Mouse (Mus musculus) ES-CJ7 (cell line): ENCODE results near the gene Adam22.

Source experiments
- DNase-seq: peaks from one replicate; pipeline ENCODE4 v3.0.0; 2011; ENCODE audit warnings: low read depth, low spot score

Adam22 gene

DNA sequence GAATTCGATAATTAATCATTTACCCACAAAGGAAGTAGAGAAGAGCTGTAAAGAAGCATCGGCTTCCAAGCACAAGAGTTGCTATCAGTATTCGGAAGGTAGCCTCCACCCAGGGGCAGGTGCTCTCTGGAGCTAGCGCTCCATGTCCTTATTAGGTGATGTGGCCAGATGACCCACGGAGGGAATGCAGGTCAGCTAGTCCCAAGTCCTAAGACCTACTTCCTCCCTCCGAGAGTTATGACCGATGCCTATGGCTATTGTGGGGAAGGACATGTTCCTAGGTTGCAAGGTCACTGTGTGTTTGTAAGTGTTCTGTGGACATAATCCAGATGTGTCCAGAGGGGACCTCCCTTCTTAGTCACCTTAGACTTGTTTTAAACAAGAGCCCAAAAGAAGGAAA lies 309.9 kb downstream of the Adam22 start:
- no peak for DNase-seq

DNA sequence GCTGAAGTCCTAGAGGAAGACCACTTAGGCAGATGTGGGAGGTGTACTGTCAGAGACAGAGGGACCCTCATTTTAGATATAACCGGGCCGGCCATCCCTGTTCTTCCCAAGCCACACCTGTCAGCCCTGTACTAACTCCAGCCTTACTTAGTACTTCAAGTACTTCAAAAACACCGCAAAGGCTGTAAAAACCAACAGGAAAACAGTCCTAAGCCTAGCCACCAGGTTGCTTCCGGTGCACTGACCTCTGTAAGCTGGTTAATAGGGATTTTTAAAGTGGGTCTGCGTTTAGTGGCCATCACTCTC lies 311.0 kb downstream of the Adam22 start:
- no peak for DNase-seq

DNA sequence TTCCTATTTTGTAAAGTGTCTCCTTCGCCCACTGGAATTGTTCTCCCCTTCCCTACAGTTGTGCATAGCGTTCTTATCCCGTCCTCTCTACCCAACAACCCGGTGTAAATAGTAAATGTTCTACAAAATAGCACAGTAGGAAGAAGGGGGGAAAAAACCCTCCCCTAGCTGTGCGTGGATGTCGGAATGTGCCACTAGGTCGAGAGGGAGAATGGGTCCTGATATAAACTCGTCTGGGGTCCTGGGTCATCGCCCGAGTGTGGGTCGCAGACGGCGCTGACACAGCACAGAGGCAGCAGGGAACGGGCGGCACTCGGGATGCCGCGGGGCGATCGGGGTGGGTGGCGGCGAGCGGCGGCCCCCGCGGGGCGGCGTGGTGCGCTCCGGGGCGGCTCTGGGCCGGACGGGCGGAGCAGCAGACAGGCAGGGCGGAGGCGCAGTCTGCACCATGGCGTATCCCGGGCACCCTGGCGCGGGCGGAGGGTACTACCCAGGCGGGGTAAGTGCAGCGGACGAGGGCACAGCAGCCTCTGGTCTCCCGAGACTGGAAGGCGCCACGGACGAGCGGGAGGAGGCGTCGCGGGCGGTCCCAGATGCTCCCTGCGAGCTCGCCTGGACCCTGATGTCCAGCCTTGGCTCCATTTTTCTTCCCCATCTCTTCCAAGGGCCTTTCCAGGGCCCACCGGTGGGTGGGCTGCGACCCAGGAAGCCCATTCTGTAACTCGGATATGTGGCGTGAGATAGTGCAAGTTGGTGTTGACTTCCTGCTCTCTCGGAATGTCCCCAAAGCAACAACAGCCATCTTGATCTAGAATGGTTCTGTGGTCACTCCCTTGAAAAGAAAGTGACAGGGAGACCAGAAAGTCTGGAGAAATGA lies 311.6 kb downstream of the Adam22 start:
- DNase-seq: peak; percentile 43

DNA sequence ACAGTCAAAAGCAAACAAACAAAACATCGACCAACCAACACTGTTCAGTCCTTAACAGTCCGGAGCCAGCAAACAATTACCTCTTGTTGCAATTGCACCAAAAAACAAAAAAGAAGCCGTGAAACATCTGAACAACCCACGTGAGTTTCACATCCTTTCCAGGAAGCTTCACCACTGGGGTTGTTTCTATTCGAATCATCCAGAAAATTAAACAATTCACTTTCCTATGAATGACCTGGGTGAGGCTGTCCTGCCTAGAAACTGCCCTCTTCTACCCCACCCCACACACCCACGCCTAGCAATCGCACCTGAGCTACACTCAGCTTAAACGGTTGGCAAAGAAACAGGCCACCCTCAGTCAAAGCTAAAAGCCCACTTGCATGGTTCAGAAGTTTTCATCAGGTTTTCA lies 312.2 kb downstream of the Adam22 start:
- DNase-seq: peak; percentile 13

DNA sequence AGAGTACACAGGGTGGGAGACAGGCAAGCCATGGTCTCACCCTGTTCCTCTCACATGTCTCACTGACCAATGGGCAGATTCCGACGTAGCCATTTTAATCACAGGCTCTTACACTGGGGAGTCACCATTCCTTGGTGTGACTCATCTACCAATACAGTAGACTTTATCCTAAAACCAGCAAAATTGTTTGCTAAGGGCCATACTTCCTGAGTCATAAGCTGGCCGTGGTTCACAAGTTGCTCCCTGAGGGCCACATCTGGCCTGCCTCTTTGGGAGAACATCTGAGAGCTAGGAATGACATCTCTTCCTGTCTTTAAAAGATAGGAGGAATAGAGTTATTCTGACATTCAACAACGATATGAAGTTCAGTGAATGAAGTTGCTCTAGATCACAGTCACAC lies 314.1 kb downstream of the Adam22 start:
- DNase-seq: no peak

DNA sequence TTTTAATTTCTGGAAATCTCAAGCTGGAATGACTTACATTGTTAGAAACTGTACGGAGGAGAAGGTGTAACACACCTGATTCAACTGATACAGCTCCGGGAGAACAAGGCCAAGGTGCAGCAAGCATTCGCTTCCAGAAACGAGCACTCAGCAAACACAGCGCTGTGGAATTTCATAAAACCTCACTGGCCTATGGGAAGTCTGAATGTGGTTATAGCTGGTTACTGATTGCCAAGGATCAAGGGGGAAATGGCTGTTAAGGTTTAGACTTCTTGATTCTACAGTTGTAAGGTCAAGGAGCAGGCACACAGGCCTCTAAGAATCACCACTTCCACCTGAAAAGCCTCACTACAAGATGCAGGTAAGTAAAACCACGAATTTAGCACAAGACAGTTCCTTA lies 322.1 kb downstream of the Adam22 start, which contains the start of gene Sri:
Gene Sri (plus strand): TSS at position 224 of the 400 bp plus-strand sequence.
- no peak for DNase-seq

DNA sequence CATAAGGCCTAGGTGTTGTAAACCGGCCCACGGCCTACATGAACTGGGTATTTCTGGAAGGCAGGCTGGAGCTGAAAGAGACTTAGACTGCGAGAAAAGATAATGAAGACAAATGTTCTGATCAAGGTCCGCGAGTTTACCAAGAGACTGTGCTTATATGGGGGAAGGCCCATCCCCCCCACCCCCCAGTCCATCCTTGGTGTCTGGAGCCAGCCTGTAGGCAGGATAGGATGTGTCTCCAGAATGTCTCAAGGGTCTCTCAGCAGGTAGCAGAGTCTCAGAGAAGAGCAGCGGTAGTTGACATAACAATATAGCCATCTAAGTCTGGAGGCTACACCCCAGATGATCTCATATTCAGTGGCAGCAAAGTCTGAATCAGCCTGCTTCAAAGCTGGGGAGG lies 333.4 kb downstream of the Adam22 start:
- DNase-seq: peak; percentile 60
